Mouse (Mus musculus): ENCODE measurements around the gene Mpzl2.
A peak's percentile ranks its signal among the peaks of the same experiment; 100 is the strongest.

Mpzl2 gene

DNA sequence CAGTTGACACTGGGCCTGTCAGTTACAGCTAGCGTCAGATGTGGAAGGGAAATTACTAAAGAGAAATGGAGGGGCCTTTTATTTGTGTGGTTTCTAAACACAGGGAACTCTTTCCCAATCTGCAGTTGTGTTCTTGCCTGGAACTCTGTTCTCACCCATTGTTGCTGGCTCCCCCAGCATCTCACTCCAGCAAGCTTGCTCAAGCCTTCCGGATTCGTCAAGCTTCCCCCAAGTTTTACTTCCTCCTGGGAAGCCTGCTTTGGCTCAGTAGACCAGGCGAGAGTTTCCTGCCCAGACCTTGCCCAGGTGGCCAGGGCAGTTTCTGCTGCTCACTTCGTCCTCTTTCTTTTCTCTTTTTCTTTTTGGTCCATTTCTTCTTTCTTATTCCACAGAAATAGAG is 45.0 kb downstream of the Mpzl2 start:
- DNase-seq (ENCODE audit: low read depth in 1 of 2, low spot score in 2 of 2): peak; percentile 24 to 42

DNA sequence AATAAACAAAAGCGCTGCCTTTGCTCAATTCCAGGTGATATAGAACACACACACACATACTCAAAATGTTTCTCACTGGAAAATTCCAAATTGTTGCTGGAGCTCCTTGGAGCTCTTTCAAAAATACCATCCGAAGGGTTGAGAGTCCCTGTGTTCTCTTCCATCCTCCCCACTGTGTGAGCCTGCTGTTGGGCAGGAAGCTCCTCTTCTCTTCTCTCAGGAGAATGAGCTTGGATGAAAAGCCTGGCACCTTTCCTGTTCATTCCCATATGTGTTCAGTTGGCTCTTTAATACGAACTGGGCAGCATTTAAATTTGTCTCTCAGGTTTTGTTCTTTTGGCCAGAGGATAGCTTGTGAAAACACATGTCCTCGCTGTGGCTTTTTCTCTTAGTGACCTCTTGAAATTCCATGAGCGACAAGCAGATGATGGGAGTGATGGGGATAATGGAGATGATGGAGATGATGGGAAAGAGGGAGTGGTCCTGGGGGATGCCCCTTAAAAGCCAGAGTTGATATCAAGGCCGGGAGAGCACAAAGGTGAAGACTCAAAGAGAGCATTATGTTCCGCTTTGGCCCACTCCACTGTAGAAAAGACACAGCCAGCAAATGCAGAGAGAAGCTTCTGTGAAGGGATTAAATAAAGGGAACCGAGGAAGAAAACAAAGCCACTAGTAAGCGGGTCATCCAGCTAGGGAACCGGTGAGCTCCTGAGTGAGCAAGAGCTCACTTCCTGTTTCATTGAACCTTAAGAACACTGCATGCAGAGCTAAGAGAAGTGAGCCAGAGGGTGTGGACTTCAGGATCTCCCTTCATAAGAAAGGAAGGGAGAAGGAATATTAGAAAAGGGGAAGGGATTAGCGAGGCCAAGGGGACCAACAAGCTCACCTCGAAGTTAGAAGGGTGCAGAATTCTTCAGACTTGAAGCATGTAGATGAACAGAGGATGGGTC is 46.4 kb downstream of the Mpzl2 start:
- DNase-seq (ENCODE audit: low read depth in 1 of 2, low spot score in 2 of 2): peak; percentile 23 to 33

DNA sequence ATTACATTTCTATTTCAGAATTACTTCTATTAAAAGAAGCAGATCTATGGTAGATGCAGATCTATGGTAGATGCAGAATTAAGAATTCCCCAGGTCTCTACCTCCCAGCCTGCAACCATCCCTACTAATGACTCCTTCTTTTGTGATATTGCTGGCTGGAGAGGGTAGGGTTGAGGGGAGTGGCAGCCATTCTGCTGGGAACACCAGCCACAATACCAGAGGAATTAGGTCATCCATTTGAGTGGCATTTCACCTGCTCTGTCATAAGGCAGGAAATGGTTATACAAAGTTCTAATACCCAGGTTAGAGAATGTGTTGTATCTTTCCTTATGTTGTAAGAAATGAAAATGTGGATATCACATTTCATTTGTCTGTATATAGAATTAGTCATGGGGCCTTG is 48.4 kb downstream of the Mpzl2 start:
- DNase-seq (ENCODE audit: low read depth in 1 of 2, low spot score in 2 of 2): no peak

GRCm38 (mm10) chr9:45090811-45091210 is 51.2 kb downstream of the Mpzl2 start:
- no peak for DNase-seq (ENCODE audit: low read depth in 1 of 2, low spot score in 2 of 2)

GRCm38 (mm10) chr9:45092641-45093040 is 53.0 kb downstream of the Mpzl2 start:
- no peak for DNase-seq (ENCODE audit: low read depth in 1 of 2, low spot score in 2 of 2)

DNA sequence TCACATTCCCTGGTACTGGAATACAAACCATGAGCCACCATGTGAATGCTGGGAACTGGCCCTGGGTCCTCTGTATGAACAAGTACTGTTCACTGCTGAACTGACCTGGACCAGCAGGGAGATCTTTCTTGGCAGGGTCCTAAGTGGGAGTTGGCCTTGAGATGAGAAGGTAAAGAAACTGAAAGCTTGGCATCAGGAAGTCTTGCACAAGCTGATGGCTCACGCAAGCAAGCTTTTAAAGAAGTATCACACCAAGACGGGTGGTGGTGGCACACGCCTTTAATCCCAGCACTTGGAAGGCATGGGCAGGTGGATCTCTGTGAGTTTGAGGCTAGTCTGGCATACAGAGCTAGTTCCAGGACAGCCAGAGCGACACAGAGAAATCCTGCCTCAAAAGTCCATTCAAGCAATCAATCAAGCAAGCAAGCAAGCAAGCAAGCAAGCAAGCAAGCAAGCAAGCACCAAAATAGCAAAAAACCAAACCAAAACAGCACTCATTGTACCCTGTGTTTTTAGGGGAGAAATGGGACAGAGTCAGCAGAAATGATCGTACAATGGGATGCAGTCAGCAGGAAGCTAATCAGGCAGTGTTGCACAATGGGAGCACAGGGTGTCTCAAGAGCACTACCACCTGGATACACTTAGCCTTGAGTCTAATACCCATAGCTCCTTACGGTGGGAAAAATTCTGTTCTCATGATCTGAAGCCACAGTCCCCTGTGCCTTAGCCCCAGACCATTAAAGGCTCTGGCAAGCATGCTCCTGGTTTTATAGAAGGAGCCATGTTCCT is 55.7 kb downstream of the Mpzl2 start:
- no peak for DNase-seq (ENCODE audit: low read depth in 1 of 2, low spot score in 2 of 2)

DNA sequence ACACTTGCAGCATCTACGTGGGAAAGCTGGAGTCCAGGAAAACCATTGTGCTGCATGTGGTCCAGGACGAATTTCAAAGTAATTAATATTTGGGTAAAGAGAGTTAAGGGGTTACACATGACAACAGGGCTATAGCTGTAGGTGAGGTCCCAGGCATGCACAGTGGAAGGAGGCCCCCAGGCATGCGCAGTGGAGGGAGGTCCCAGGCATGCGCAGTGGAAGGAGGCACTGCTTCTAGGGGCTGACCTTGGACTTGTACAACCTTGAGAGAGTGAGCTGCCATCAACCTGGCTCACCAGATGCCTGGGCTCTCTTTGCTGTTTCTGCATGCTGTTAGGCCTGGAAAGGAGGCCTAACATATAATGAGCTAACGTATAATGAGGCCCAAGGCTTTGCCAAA is 58.3 kb downstream of the Mpzl2 start:
- no peak for DNase-seq (ENCODE audit: low read depth in 1 of 2, low spot score in 2 of 2)

- no peak for DNase-seq (ENCODE audit: low read depth in 1 of 2, low spot score in 2 of 2)
Measured at GRCm38 (mm10) chr9:45098426-45098825, 58.8 kb downstream of the Mpzl2 start.

- no peak for DNase-seq (ENCODE audit: low read depth in 1 of 2, low spot score in 2 of 2)
Measured at GRCm38 (mm10) chr9:45102528-45102927, 62.9 kb downstream of the Mpzl2 start.

- no peak for DNase-seq (ENCODE audit: low read depth in 1 of 2, low spot score in 2 of 2)
Measured at GRCm38 (mm10) chr9:45103211-45103979, 63.8 kb downstream of the Mpzl2 start.

All from monocyte, adult 2 months (primary cell).